Mouse (Mus musculus) erythroblast, adult 5-6 weeks (primary cell): ENCODE measurements around the gene Sim1. TPM values are rescaled to one million over a fixed set of nuclear protein-coding genes. Genes with fewer than 3 reads are reported as not detected.

ENCODE experiments used
- ATAC-seq: replicated peaks from 2 replicates; pipeline ENCODE4 v1.8.0; 2016; ENCODE audit warnings: moderate number of reproducible peaks, mild to moderate bottlenecking, moderate TSS enrichment, inconsistent platforms; ENCODE audit not compliant: poor library complexity, low FRiP score, severe bottlenecking
- total RNA-seq, 2 experiments: library from RNA; stranded (forward) in 1 of 2; stranded (reverse) in 1 of 2; fragments of 150-400 nt in 1 of 2; fragments of 200-764, 138-1000 nt in 1 of 2; gene quantifications; 2 replicates each; pipeline versions ENCODE4 v1.2.3 to v1.2.4; 2015 to 2017; ENCODE audit warnings: low replicate concordance in 2 of 2

The Sim1 gene
- total RNA-seq, 2 experiments from 2014 or later = not detected

DNA sequence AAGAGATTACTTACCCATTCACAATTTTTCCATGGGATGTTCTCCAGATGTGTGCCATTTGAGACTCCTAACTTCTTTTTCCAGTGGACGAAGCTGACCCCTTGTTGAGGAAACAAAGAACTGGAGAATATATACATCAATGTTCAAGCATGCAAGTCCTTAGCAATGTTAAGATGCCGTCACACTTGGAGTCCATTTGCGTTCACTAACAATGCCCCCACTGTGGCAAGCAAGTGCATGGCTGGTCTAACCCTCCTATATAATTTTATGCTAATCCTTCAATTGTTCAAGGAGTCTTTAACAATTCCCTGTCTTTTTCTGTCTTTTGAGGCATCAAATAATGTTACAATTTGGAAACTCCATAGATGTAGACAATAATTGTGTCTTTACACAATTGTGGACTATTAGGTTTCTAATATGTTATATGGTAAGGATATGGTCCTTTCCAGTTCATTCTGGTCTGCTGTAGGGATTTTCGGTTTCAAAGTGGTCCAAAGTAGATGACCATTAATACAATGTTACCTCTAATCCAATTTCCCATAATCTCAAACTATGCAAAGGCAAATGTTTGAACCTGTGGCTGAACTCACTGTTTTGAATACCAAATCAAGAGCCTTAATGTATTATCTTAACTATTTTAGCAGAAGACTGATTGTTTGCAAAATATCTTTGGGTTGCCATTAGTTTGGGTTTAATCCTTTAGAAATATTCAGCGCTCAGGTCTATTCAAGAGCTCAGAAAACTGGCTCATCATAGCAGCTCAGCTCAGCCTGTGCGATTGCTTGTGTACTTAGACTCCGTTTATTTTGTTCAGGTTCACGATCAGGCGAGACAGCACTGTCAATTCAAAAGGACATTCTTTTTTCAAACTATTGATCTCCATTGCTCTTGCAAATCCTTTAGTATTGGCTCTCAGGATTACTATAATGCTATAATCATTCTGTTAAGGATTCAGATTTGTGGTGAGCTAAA lies 129.0 kb downstream of the Sim1 start:
- ATAC-seq = no peak
